Mouse (Mus musculus) stomach, embryonic 14.5 days (tissue): ENCODE data around the gene Nop2. TPM values are rescaled to one million over a fixed set of nuclear protein-coding genes. Genes with fewer than 3 reads are reported as not detected.

Experiments used
- ATAC-seq: fragments of 200-750 bp; cut with Nextera tagmentation; 2 replicates; pipeline ENCODE4 v1.8.0; 2017; ENCODE audit warnings: low read depth, moderate TSS enrichment; ENCODE audit not compliant: insufficient number of reproducible peaks, insufficient read depth, low FRiP score
- H3K27ac ChIP-seq: fragments of 300-500 bp; sonication (generic); 2 replicates; pipeline ENCODE4 v1.5.1; 2014; ENCODE audit warnings: mild to moderate bottlenecking, low read length, moderate library complexity, mixed read lengths
- H3K27me3 ChIP-seq: fragments of 300-500 bp; sonication (generic); 2 replicates; pipeline ENCODE4 v1.6.1; 2014; ENCODE audit warnings: low read length, control low read depth, mixed read lengths; ENCODE audit not compliant: control insufficient read depth, insufficient read depth
- H3K36me3 ChIP-seq: fragments of 300-500 bp; sonication (generic); 2 replicates; pipeline ENCODE4 v1.6.1; 2014; ENCODE audit warnings: mild to moderate bottlenecking, control low read depth, low read length, moderate library complexity, mixed read lengths; ENCODE audit not compliant: control insufficient read depth, insufficient read depth
- H3K4me1 ChIP-seq: fragments of 300-500 bp; sonication (generic); 2 replicates; pipeline ENCODE4 v1.6.1; 2014; ENCODE audit warnings: low read length, control low read depth, mixed read lengths; ENCODE audit not compliant: control insufficient read depth, insufficient read depth
- H3K4me2 ChIP-seq: fragments of 300-500 bp; sonication (generic); replicated peaks from 2 replicates; pipeline ENCODE4 v1.6.1; 2014; ENCODE audit warnings: low read depth, low read length, control low read depth
- H3K4me3 ChIP-seq: fragments of 300-500 bp; sonication (generic); 2 replicates; pipeline ENCODE4 v1.5.1; 2014; ENCODE audit warnings: low read depth, low read length, control low read depth
- H3K9ac ChIP-seq: fragments of 300-500 bp; sonication (generic); replicated peaks from 2 replicates; pipeline ENCODE4 v1.6.1; 2014; ENCODE audit warnings: low read depth, mild to moderate bottlenecking, control low read depth, low read length, moderate library complexity, mixed read lengths
- H3K9me3 ChIP-seq: fragments of 300-500 bp; sonication (generic); 2 replicates; pipeline ENCODE4 v1.6.1; 2016; ENCODE audit warnings: low read depth, low read length, control low read depth; ENCODE audit not compliant: control insufficient read depth
- WGBS: fragments of 180-500 bp; shearing (Covaris S2); extraction: QIAGEN DNeasy Blood & Tissue Kit; methylation state at CpG from one replicate; pipeline ENCODE4 v1.1.7; 2014; 5-methylcytosine and 5-hydroxymethylcytosine counted together
- polyA plus RNA-seq: library from polyadenylated mRNA; unstranded; fragments of >200 nt; fragmentation: Nextera tagmentation; extraction: Ambion mirVana; gene quantifications from 2 replicates; pipeline ENCODE4 v1.2.1, GENCODE M21; 2014

Nop2 gene
- polyA plus RNA-seq, 1 experiment from 2014 or later = 52.3 TPM

DNA sequence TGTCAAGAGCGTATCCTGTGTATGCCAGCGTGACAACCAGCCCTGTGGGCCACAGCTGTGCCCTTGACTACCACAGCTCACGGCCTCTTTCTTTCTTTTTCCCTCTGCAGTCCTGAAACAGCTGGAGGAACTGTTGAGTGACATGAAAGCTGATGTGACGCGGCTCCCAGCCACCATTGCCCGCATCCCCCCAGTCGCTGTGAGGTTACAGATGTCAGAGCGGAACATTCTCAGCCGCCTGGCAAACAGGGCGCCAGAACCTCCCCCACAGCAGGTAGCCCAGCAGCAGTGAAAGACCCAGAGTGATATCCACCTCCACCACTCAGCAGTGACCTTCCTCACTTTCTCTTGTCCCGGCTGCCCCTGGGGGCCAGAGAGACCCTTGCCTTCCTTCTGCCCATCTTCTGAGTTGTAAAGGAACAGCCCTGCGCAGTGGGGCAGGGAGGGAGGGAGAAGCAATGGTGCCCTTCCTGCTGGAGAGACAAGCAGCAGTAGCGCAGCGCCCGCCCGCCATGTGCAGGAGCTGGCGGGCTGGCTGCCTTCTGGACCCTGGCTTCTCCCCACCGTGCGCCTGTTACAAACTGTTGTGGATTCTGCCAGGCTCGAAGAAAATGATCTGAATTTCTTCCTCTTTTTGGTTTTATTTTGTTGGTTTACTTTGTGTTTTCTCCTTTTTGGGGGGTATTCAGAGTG lies 1.9 kb upstream of the Nop2 start:
- H3K4me2 ChIP-seq = no peak overlapping the region
- H3K27me3 ChIP-seq = no peaks in the 10 kb centered on the region
- peaks cover 62% of the 10 kb centered on the region for H3K36me3 ChIP-seq
- no peak overlapping the region for H3K9ac ChIP-seq
- no peak overlapping the region for H3K27ac ChIP-seq
- no peaks in the 10 kb centered on the region for H3K9me3 ChIP-seq
- 86% methylated on average over 20 of the region's 20 CpGs for WGBS
- no peak overlapping the region for H3K4me3 ChIP-seq
- 0 out of 2 replicates have a peak, but pooled peaks cover 2% of the 10 kb centered on the region for H3K4me1 ChIP-seq
- no peak for ATAC-seq

DNA sequence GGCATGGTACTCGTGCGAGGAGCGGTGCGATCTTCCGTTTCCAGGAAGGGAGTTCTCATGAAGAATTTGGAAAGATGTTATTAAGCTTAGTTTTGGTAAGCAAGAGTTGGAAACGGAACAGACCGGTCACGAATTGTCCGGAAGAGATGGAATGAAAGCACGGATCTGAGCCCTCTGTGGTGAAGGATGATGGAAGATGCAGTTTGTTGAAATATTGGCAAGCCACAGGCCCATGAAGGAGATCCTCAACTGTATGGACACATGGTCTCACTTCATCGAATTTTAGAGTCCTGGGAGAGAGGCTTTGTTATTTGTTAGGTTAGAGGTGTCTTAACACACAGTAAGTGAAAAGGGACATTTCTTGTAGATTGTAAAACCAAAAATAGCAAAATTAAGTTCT lies 761 bp downstream of the Nop2 start:
- Histone ChIP-seq H3K9me3 (no peaks in the 10 kb centered on the region), H3K27ac (no peak overlapping the region), H3K27me3 (no peaks in the 10 kb centered on the region), H3K36me3 (peaks cover 62% of the 10 kb centered on the region), H3K4me3 (peak overlapping the region; percentile 88), H3K4me1 (0 out of 2 replicates have a peak, but pooled peaks cover 2% of the 10 kb centered on the region), H3K9ac (peak overlapping the region; percentile 55), H3K4me2 (peak overlapping the region; percentile 83)
- 9% methylated on average over 11 of the region's 11 CpGs for WGBS
- ATAC-seq = no peak

DNA sequence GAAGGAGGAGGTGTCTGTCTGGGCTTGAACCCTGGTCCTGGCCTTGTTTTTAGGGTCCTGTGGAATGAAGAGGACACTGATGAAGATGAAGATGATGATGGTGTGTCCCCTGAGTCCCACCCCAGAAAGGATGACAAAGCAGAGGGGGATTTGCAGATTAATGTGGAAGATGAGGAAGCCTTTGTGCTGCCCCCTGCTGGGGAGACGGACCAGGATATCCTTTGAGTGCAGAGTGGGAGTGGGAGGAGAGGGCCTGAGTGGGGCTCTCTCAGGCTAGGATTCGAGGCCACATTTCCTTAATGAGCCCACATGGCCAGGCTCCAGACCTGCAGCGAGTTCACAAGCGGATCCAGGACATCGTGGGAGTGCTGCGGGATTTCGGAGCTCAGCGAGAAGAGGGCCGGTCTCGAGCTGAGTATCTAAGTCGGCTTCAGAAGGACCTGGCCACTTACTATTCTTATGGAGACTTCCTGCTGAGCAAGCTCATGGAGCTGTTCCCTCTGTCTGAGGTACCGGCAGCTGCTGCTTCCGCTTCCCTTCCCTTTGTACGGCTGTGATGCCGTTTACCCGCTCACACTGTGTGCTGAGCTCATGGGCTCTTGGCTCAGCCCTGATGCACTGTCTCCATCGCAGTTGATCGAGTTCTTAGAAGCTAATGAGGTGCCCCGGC lies 5.4 kb downstream of the Nop2 start:
- H3K36me3 ChIP-seq = peaks cover 78% of the 10 kb centered on the region
- H3K9me3 ChIP-seq = no peaks in the 10 kb centered on the region
- no peaks in the 10 kb centered on the region for H3K27me3 ChIP-seq
- no peak overlapping the region for H3K9ac ChIP-seq
- 90% methylated on average over 19 of the region's 19 CpGs for WGBS
- 0 out of 2 replicates have a peak, but pooled peaks cover 2% of the 10 kb centered on the region for H3K4me1 ChIP-seq
- no peak overlapping the region for H3K4me3 ChIP-seq
- no peak for ATAC-seq
- no peak overlapping the region for H3K4me2 ChIP-seq
- H3K27ac ChIP-seq = no peak overlapping the region

DNA sequence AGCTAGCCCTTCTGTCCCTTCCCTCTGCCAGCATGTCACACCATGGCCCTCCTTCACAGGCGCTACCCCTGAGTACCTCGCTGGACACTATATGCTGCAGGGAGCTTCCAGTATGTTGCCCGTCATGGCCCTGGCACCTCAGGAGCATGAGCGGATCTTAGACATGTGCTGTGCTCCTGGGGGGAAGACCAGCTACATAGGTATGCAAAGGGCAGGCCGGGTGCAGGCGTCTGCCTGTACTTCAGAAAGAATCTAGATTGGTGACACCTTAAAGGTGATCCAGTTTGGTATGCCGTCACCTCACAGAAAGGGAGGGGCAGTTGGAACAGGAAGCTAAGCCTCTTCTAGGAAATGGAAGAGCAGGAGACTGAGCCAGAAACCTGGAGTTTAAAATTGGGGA lies 8.0 kb downstream of the Nop2 start:
- no peak for ATAC-seq
- WGBS = 90% methylated on average over 7 of the region's 7 CpGs
- no peaks in the 10 kb centered on the region for H3K4me1 ChIP-seq
- H3K36me3 ChIP-seq = peaks cover 63% of the 10 kb centered on the region
- no peak overlapping the region for H3K9ac ChIP-seq
- H3K27ac ChIP-seq = no peak overlapping the region
- H3K9me3 ChIP-seq = no peaks in the 10 kb centered on the region
- no peak overlapping the region for H3K4me2 ChIP-seq
- H3K4me3 ChIP-seq = no peak overlapping the region
- H3K27me3 ChIP-seq = no peaks in the 10 kb centered on the region

DNA sequence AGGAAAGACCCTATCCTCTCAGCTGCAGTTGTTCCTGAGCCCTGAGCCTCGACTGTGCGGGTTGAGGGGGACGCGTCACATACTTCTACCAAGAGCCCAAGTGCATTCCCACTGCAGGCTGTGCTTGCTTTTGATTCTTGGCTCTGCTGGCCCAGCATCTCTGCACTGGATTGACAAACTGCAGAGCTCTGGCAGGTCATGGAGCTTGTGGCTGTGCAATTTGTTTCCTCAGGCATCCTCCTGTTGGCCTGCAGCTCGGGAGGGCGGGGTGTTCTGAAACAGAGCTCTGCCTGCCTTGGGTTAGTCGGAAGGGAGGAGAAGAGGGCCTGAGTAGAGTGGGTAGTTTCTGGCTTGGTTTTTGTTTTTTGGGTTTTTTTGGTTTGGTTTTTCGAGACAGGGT lies 10.7 kb downstream of the Nop2 start:
- H3K27me3 ChIP-seq = no peaks in the 10 kb centered on the region
- no peak overlapping the region for H3K4me2 ChIP-seq
- H3K36me3 ChIP-seq = peaks cover 39% of the 10 kb centered on the region
- no peaks in the 10 kb centered on the region for H3K9me3 ChIP-seq
- no peak overlapping the region for H3K4me3 ChIP-seq
- ATAC-seq = no peak
- peaks cover 13% of the 10 kb centered on the region for H3K4me1 ChIP-seq
- no peak overlapping the region for H3K27ac ChIP-seq
- no peak overlapping the region for H3K9ac ChIP-seq
- WGBS = 89% methylated on average over 8 of the region's 8 CpGs

DNA sequence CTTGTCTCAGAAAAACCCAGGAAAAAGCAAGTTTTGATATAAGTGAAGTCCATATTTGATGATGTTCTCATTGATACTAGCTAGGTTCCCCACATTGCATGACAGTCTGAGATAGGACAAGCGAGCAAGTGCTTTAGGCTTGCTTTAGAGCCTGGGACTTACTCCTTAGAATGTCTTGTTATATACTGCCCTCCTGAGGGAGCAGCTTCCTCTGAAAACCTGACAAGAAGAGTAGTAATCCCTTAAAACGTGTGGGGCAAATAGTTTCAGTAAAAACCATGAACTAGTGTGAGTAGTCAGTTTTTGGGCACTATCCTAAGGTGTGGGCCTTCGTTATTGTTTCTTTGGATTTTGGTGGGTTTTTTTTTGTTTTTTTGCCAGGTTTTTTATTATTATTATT lies 11.4 kb downstream of the Nop2 start:
- no peak for ATAC-seq
- Histone ChIP-seq H3K4me1 (peaks cover 18% of the 10 kb centered on the region), H3K9ac (no peak overlapping the region), H3K4me3 (no peak overlapping the region), H3K27me3 (no peaks in the 10 kb centered on the region), H3K36me3 (peaks cover 36% of the 10 kb centered on the region), H3K9me3 (no peaks in the 10 kb centered on the region), H3K27ac (no peak overlapping the region), H3K4me2 (no peak overlapping the region)
- WGBS = 66% methylated on average over 3 of the region's 3 CpGs

DNA sequence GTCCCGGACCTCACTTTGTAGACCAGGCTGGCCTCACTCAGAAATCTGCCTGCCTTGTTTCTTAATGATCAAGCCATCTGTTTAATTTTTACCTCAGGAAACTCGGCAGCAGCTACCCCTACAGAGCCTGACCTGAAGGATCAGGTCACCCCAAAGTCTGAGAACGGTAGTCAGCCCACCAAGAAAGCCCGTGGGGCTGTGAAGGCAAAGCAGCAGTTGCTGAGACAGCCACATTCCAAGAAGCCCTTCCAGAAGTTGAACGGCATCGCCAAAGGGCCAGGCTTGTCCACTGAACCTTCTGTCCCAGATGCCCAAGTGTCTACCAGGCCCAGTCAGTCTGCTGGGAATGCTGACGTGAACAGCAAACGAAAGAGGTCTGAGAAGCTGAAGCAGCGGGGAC lies 12.2 kb downstream of the Nop2 start:
- Histone ChIP-seq H3K4me1 (peaks cover 21% of the 10 kb centered on the region), H3K27ac (no peak overlapping the region), H3K9me3 (no peaks in the 10 kb centered on the region), H3K4me3 (no peak overlapping the region), H3K4me2 (no peak overlapping the region), H3K27me3 (no peaks in the 10 kb centered on the region), H3K36me3 (peaks cover 30% of the 10 kb centered on the region), H3K9ac (no peak overlapping the region)
- no peak for ATAC-seq
- WGBS = 80% methylated on average over 9 of the region's 9 CpGs

DNA sequence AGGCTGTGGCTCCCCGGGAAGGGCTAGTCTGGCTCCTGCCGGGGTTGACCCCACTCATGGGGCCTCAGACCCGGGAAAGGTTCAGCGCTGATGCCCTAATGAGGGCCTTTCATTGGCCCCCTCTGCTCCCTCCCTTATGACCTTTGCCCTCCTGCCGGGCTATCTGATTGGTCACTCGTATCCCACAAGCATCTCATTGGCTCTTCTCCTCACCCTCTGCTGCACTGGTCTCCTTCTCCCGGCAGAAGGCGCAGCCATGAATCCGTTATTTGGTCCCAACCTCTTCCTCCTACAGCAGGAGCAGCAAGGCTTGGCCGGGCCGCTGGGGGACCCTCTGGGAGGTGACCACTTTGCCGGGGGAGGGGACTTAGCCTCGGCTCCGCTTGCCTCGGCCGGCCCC lies 13.3 kb downstream of the Nop2 start, which contains the start of gene Iffo1:
TSS of gene Iffo1 (plus strand) at position 241 of the 400 bp plus-strand sequence.
- H3K9me3 ChIP-seq = no peaks in the 10 kb centered on the region
- ATAC-seq = peak; percentile 81
- under 1% methylated on average over 16 of the region's 16 CpGs for WGBS

More for the DNA sequence above, 13.3 kb downstream of the Nop2 start, which contains the start of gene Iffo1:
- H3K36me3 ChIP-seq = peaks cover 20% of the 10 kb centered on the region
- peak within 1 kb of the TSS; percentile 84 for H3K27ac ChIP-seq
- peaks cover 21% of the 10 kb centered on the region for H3K4me1 ChIP-seq
- no peaks in the 10 kb centered on the region for H3K27me3 ChIP-seq
- peak within 1 kb of the TSS; percentile 65 for H3K4me3 ChIP-seq
- peak within 1 kb of the TSS; percentile 72 for H3K9ac ChIP-seq
- peak within 1 kb of the TSS; percentile 82 for H3K4me2 ChIP-seq
